Mouse (Mus musculus) heart, adult 2 months (tissue): ENCODE results near the gene Gramd1b.
A peak's percentile ranks its signal among the peaks of the same experiment; 100 is the strongest.

Source experiments
- CTCF ChIP-seq: fragments of 200-600 bp; IDR thresholded peaks from 2 replicates; pipeline ENCODE4 v1.8.1; 2022; ENCODE audit warnings: antibody characterized with exemption, mild to moderate bottlenecking, moderate library complexity
- EP300 ChIP-seq: fragments of 200-500 bp; IDR thresholded peaks from 2 replicates; pipeline ENCODE4 v1.6.1; 2011; ENCODE audit warnings: low read depth, low read length, control low read depth; ENCODE audit not compliant: insufficient read depth
- POLR2A ChIP-seq: fragments of 200-500 bp; IDR thresholded peaks from 2 replicates; pipeline ENCODE4 v1.6.1; 2011; ENCODE audit warnings: mild to moderate bottlenecking, low read depth, low read length, control low read depth; ENCODE audit not compliant: insufficient read depth

- TF ChIP-seq POLR2A (no peak), CTCF (0 out of 2 replicates have a peak, but pooled peaks have one; percentile 9), EP300 (no peak)
Observed at GRCm38 (mm10) chr9:40455336-40456185, 75.6 kb downstream of the Gramd1b start.
